Mouse (Mus musculus): ENCODE results near the gene Sgf29. TPM values are rescaled to one million over a fixed set of nuclear protein-coding genes. Genes with fewer than 3 reads are reported as not detected.
A peak's percentile ranks its signal among the peaks of the same experiment; 100 is the strongest.

The Sgf29 gene
- polyA plus RNA-seq, 1 experiment: 45.5 TPM

- H3K27me3 ChIP-seq (ENCODE audit: control insufficient read depth, insufficient read depth, low read length): no peaks in the 10 kb centered on the region
- no peak overlapping the region for H3K27ac ChIP-seq (ENCODE audit: insufficient read depth, low read length)
- 75% methylated on average over 10 of the region's 10 CpGs for WGBS
- H3K4me1 ChIP-seq (ENCODE audit: control insufficient read depth, insufficient read depth, low read length): no peaks in the 10 kb centered on the region
- TF ChIP-seq POLR2A (IDR thresholded peaks at IDR 0.05; ENCODE audit: borderline replicate concordance, insufficient read depth, low read length): no peak
- TF ChIP-seq CTCF (IDR thresholded peaks at IDR 0.05; ENCODE audit: borderline replicate concordance, insufficient read depth, low read depth, low read length): no peak
- H3K4me3 ChIP-seq (replicated peaks; ENCODE audit: insufficient read depth, low read depth, low read length): no peak overlapping the region
- no peak for DNase-seq
These were observed 29.4 kb upstream of the Sgf29 start for GRCm38 (mm10) chr7:126619559-126620275.

- TF ChIP-seq CTCF (IDR thresholded peaks at IDR 0.05; ENCODE audit: borderline replicate concordance, insufficient read depth, low read depth, low read length): no peak
- no peak for TF ChIP-seq POLR2A (IDR thresholded peaks at IDR 0.05; ENCODE audit: borderline replicate concordance, insufficient read depth, low read length)
- no peak for DNase-seq
- no peak overlapping the region for H3K27ac ChIP-seq (ENCODE audit: insufficient read depth, low read length)
- H3K4me1 ChIP-seq (ENCODE audit: control insufficient read depth, insufficient read depth, low read length): peaks cover 4% of the 10 kb centered on the region; the same call in 1 of the 2 replicates
- no peaks in the 10 kb centered on the region for H3K27me3 ChIP-seq (ENCODE audit: control insufficient read depth, insufficient read depth, low read length)
- H3K4me3 ChIP-seq (replicated peaks; ENCODE audit: insufficient read depth, low read depth, low read length): no peak overlapping the region
- 72% methylated on average over 9 of the region's 9 CpGs for WGBS
These were observed 27.4 kb upstream of the Sgf29 start for GRCm38 (mm10) chr7:126621452-126622359.

DNA sequence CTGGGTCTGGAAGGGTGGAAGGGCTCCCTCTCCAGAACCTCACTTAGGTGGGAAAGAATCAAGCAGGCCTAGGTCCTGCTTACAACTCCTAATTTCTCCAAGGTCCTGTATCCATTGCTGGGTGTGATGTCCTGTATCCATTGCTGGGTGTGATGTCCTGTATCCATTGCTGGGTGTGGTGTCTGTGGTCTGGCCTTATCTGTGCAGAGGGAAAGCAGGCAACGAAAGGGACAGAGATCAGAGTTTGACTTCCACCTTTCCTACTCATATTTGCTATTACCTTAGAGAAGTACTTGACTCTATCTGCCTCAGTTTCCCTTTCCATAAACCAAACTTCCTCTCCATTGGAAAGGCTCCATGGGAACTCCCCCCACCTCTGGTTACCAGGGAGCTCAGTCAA, 25.7 kb upstream of the Sgf29 start:
- peaks cover 4% of the 10 kb centered on the region; the same call in 1 of the 2 replicates for H3K4me1 ChIP-seq (ENCODE audit: control insufficient read depth, insufficient read depth, low read length)
- TF ChIP-seq CTCF (IDR thresholded peaks at IDR 0.05; ENCODE audit: borderline replicate concordance, insufficient read depth, low read depth, low read length) (no peak), POLR2A (IDR thresholded peaks at IDR 0.05; ENCODE audit: borderline replicate concordance, insufficient read depth, low read length) (no peak)
- no peaks in the 10 kb centered on the region for H3K27me3 ChIP-seq (ENCODE audit: control insufficient read depth, insufficient read depth, low read length)
- DNase-seq: no peak
- WGBS: 88% methylated on average over 1 of the region's 1 CpGs
- no peak overlapping the region for H3K27ac ChIP-seq (ENCODE audit: insufficient read depth, low read length)
- no peak overlapping the region for H3K4me3 ChIP-seq (replicated peaks; ENCODE audit: insufficient read depth, low read depth, low read length)

- H3K27ac ChIP-seq (ENCODE audit: insufficient read depth, low read length): no peak overlapping the region
- TF ChIP-seq CTCF (IDR thresholded peaks at IDR 0.05; ENCODE audit: borderline replicate concordance, insufficient read depth, low read depth, low read length) (no peak), POLR2A (IDR thresholded peaks at IDR 0.05; ENCODE audit: borderline replicate concordance, insufficient read depth, low read length) (no peak)
- H3K4me1 ChIP-seq (ENCODE audit: control insufficient read depth, insufficient read depth, low read length): peaks cover 4% of the 10 kb centered on the region; the same call in 1 of the 2 replicates
- DNase-seq: no peak
- H3K4me3 ChIP-seq (replicated peaks; ENCODE audit: insufficient read depth, low read depth, low read length): no peak overlapping the region
- 68% methylated on average over 16 of the region's 16 CpGs for WGBS
- no peaks in the 10 kb centered on the region for H3K27me3 ChIP-seq (ENCODE audit: control insufficient read depth, insufficient read depth, low read length)
These were observed 24.3 kb upstream of the Sgf29 start for GRCm38 (mm10) chr7:126624774-126625173.

DNA sequence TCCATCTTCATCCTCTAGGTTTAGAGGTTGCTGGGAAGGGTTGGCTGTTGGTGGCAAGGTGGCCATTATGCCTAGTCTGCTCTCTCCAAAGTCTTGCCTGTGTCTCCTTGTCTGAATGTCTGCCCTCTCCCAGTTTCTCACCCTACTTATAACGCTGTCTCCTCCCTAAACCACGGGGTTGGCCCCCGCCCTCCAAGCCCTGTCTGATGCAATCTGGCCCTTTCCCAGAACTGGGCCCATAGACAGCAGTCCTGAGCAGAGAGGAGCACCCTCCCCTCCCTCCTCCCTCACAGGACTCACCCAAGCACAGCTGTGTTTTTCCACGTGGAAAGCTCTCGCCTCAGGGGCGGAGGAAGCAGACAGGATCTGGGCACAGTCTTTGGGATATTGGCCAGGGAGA, 23.7 kb upstream of the Sgf29 start:
- TF ChIP-seq CTCF (IDR thresholded peaks at IDR 0.05; ENCODE audit: borderline replicate concordance, insufficient read depth, low read depth, low read length): no peak
- no peak for TF ChIP-seq POLR2A (IDR thresholded peaks at IDR 0.05; ENCODE audit: borderline replicate concordance, insufficient read depth, low read length)
- WGBS: 22% methylated on average over 6 of the region's 6 CpGs
- Histone ChIP-seq H3K27ac (ENCODE audit: insufficient read depth, low read length) (no peak overlapping the region), H3K27me3 (ENCODE audit: control insufficient read depth, insufficient read depth, low read length) (no peaks in the 10 kb centered on the region), H3K4me1 (ENCODE audit: control insufficient read depth, insufficient read depth, low read length) (peaks cover 4% of the 10 kb centered on the region; the same call in 1 of the 2 replicates), H3K4me3 (replicated peaks; ENCODE audit: insufficient read depth, low read depth, low read length) (no peak overlapping the region)
- DNase-seq: peak in 1 of 2 experiments; percentile 19

- peaks cover 4% of the 10 kb centered on the region; the same call in 1 of the 2 replicates for H3K4me1 ChIP-seq (ENCODE audit: control insufficient read depth, insufficient read depth, low read length)
- TF ChIP-seq CTCF (IDR thresholded peaks at IDR 0.05; ENCODE audit: borderline replicate concordance, insufficient read depth, low read depth, low read length) (no peak), POLR2A (IDR thresholded peaks at IDR 0.05; ENCODE audit: borderline replicate concordance, insufficient read depth, low read length) (no peak)
- no peak overlapping the region for H3K27ac ChIP-seq (ENCODE audit: insufficient read depth, low read length)
- WGBS: 89% methylated on average over 3 of the region's 3 CpGs
- H3K4me3 ChIP-seq (replicated peaks; ENCODE audit: insufficient read depth, low read depth, low read length): no peak overlapping the region
- DNase-seq: no peak
- H3K27me3 ChIP-seq (ENCODE audit: control insufficient read depth, insufficient read depth, low read length): no peaks in the 10 kb centered on the region
These were observed 23.1 kb upstream of the Sgf29 start for GRCm38 (mm10) chr7:126625807-126626600.

- Histone ChIP-seq H3K4me1 (ENCODE audit: control insufficient read depth, insufficient read depth, low read length) (peaks cover 4% of the 10 kb centered on the region; the same call in 1 of the 2 replicates), H3K27ac (ENCODE audit: insufficient read depth, low read length) (no peak overlapping the region), H3K4me3 (replicated peaks; ENCODE audit: insufficient read depth, low read depth, low read length) (no peak overlapping the region), H3K27me3 (ENCODE audit: control insufficient read depth, insufficient read depth, low read length) (no peaks in the 10 kb centered on the region)
- WGBS: 78% methylated on average over 6 of the region's 6 CpGs
- no peak for TF ChIP-seq POLR2A (IDR thresholded peaks at IDR 0.05; ENCODE audit: borderline replicate concordance, insufficient read depth, low read length)
- no peak for TF ChIP-seq CTCF (IDR thresholded peaks at IDR 0.05; ENCODE audit: borderline replicate concordance, insufficient read depth, low read depth, low read length)
- DNase-seq: no peak
These were observed 21.0 kb upstream of the Sgf29 start for GRCm38 (mm10) chr7:126628111-126628510.
